Comparison of ENCODE assay signal across 13 mouse cellular contexts in genomic region chr10:127282620-127283215, GRCm38 (mm10). TPM values are rescaled to one million over a fixed set of nuclear protein-coding genes. Genes with fewer than 3 reads are reported as not detected.
DNase-seq lines count a peak whose midpoint lies in the region; ATAC-seq and TF ChIP-seq lines count a peak whose summit lies in the region.
"Had no signal": no experiment of that assay in that cellular context is flagged by ENCODE, and none has a peak within 500 bp of the region (broad histone marks: within the 10 kb centered on the region; RNA-seq: fewer than 3 reads in every experiment).

No protein-coding gene starts in this region.

- no peak for ATAC-seq in forebrain, postnatal 0 days
- ATAC-seq: lung, postnatal 0 days; Patski had no signal

- peaks cover 34% of the 10 kb centered on the region for H3K4me1 ChIP-seq in forebrain, embryonic 10.5 days
- H3K4me1 ChIP-seq in forebrain, postnatal 0 days (ENCODE audit: insufficient read depth), result peaks cover 11% of the 10 kb centered on the region; the same call in 1 of the 2 replicates
- H3K4me1 ChIP-seq in E14TG2a.4 (replicated peaks; ENCODE audit: low read depth, low read length) (peaks cover 83% of the 10 kb centered on the region), ES-E14 (ENCODE audit: control insufficient read depth in 2 of 2, insufficient read depth in 2 of 2, low read length in 2 of 2, poor library complexity in 1 of 2) (peaks cover 4 to 38% of the 10 kb centered on the region in 2 experiments)

- H3K9ac ChIP-seq in forebrain, postnatal 0 days, result no peak overlapping the region
- H3K9ac ChIP-seq in ES-E14 (ENCODE audit: insufficient read depth, low read depth, low read length, poor library complexity, severe bottlenecking), result peak overlapping the region; percentile 13; the same call in 1 of the 2 replicates

- WGBS in forebrain, embryonic 10.5 days, result 88% methylated on average over 13 of the region's 13 CpGs
- 81% methylated on average over 13 of the region's 13 CpGs for WGBS in forebrain, postnatal 0 days

- H3K27me3 ChIP-seq in forebrain, embryonic 10.5 days (ENCODE audit: poor library complexity, severe bottlenecking), result no peaks in the 10 kb centered on the region
- no peaks in the 10 kb centered on the region for H3K27me3 ChIP-seq in forebrain, postnatal 0 days (ENCODE audit: insufficient read depth, low read length)
- no peaks in the 10 kb centered on the region for H3K27me3 ChIP-seq in E14TG2a.4 (ENCODE audit: insufficient read depth, low read length)
- H3K27me3 ChIP-seq: Patski had no signal

- no peak for DNase-seq in forebrain, embryonic 10.5 days (ENCODE audit: extremely low spot score, low spot score)
- DNase-seq in forebrain, postnatal 0 days, result no peak
- peak; percentile 30 for DNase-seq in kidney, adult 11 months
- DNase-seq in kidney, adult 8-10 months, result no peak
- DNase-seq in ES-E14 (ENCODE audit: low read depth, low spot score), result no peak
- DNase-seq in left cerebral cortex, adult 8-10 months (ENCODE audit: low spot score in 2 of 2), result no peak
- DNase-seq: cerebellum, adult 18-20 months; embryo, embryonic 11 days; right cerebral cortex, postnatal 25 days; thymus, adult 18-20 months had no signal

- 0 out of 2 replicates have a peak overlapping the region, but pooled peaks have one; percentile 44 for H3K27ac ChIP-seq in forebrain, embryonic 10.5 days
- H3K27ac ChIP-seq in forebrain, postnatal 0 days (ENCODE audit: low read depth, low read length), result no peak overlapping the region
- H3K27ac ChIP-seq in ES-E14 (ENCODE audit: insufficient read depth, low read depth, low read length, poor library complexity, severe bottlenecking), result peak overlapping the region; percentile 40; the same call in 1 of the 2 replicates

- in situ Hi-C loops in ES-E14 (cut with MboI; ENCODE audit: low sequenced_read_pairs in 2 of 2, unreplicated experiment in 2 of 2), result no loop called here

- no peak overlapping the region for H3K4me3 ChIP-seq in forebrain, embryonic 10.5 days
- H3K4me3 ChIP-seq in forebrain, postnatal 0 days (ENCODE audit: low read depth, low read length), result no peak overlapping the region
- peak overlapping the region; percentile 51 for H3K4me3 ChIP-seq in E14TG2a.4 (replicated peaks; ENCODE audit: low read length)
- no peak overlapping the region for H3K4me3 ChIP-seq in ES-E14 (ENCODE audit: insufficient read depth in 1 of 2, low read depth in 1 of 2, low read length in 2 of 2, poor library complexity in 1 of 2, severe bottlenecking in 1 of 2)

- peaks cover 100% of the 10 kb centered on the region for H3K36me3 ChIP-seq in forebrain, embryonic 10.5 days (replicated peaks)
- peaks cover 82% of the 10 kb centered on the region for H3K36me3 ChIP-seq in forebrain, postnatal 0 days (ENCODE audit: insufficient read depth)
- peaks cover 99% of the 10 kb centered on the region for H3K36me3 ChIP-seq in E14TG2a.4 (ENCODE audit: insufficient read depth, low read length)
- H3K36me3 ChIP-seq in ES-E14 (ENCODE audit: control insufficient read depth, insufficient read depth, low read length, poor library complexity, severe bottlenecking), result peaks cover 66% of the 10 kb centered on the region

- no peak for TF ChIP-seq CTCF in forebrain, postnatal 0 days (IDR thresholded peaks at IDR 0.05; ENCODE audit: low read depth)
- TF ChIP-seq CTCF in E14TG2a.4 (conservative IDR thresholded peaks at IDR 0.05; ENCODE audit: low read length), result no peak

- H3K4me2 ChIP-seq in forebrain, postnatal 0 days (ENCODE audit: low read depth), result no peak overlapping the region

- H3K9me3 ChIP-seq in forebrain, embryonic 10.5 days, result no peaks in the 10 kb centered on the region
- no peaks in the 10 kb centered on the region for H3K9me3 ChIP-seq in forebrain, postnatal 0 days (ENCODE audit: low read length)
- H3K9me3 ChIP-seq in E14TG2a.4 (ENCODE audit: low read length) (no peaks in the 10 kb centered on the region), ES-E14 (ENCODE audit: control insufficient read depth, insufficient read depth, low read depth, low read length) (no peaks in the 10 kb centered on the region)

TF ChIP-seq in ES-E14, 5 proteins besides CTCF, POLR2A, EP300 and RAD21:
- no peak for TF ChIP-seq ZC3H11A (IDR thresholded peaks at IDR 0.05; ENCODE audit: borderline replicate concordance, low read depth, low read length)
- no peak for TF ChIP-seq ZNF384 (IDR thresholded peaks at IDR 0.05; ENCODE audit: low read depth, low read length)
- TF ChIP-seq HCFC1 (IDR thresholded peaks at IDR 0.05; ENCODE audit: borderline replicate concordance, insufficient read depth, low read length), result no peak
- no peak for TF ChIP-seq CHD2 (IDR thresholded peaks at IDR 0.05; ENCODE audit: low read depth, low read length)
- TF ChIP-seq MAFK (IDR thresholded peaks at IDR 0.05; ENCODE audit: insufficient read depth, low read depth, low read length), result no peak

RNA-seq across cellular contexts. Expression of gene Mbd6, which starts 6.1 kb away (rescaled TPM):
- 9.1 and 11.4 TPM in 2 replicates for polyA plus RNA-seq in forebrain, embryonic 10.5 days (2016; fragmentation: Nextera tagmentation; extraction: Ambion mirVana)
- total RNA-seq in forebrain, postnatal 0 days (2014; rRNA removed), result 5.9 and 9.4 TPM in 2 replicates
- 4.1 and 4.8 TPM in 2 replicates for polyA plus RNA-seq in forebrain, postnatal 0 days (2015; fragmentation: Nextera tagmentation; extraction: Ambion mirVana)
- total RNA-seq in ES-E14 (2012; rRNA removed), result 15.8 and 18.0 TPM in 2 replicates
- 10 to 100 TPM; 32.5 to 53.7 (median 44.4) TPM for total RNA-seq in left cerebral cortex, adult 8-10 months (2022)

RNA-seq across cellular contexts. Expression of gene Dctn2, which starts 16.6 kb away (rescaled TPM):
- polyA plus RNA-seq in forebrain, embryonic 10.5 days (2016; fragmentation: Nextera tagmentation; extraction: Ambion mirVana), result 192 and 206 TPM in 2 replicates
- 272 and 300 TPM in 2 replicates for total RNA-seq in forebrain, postnatal 0 days (2014; rRNA removed)
- polyA plus RNA-seq in forebrain, postnatal 0 days (2015; fragmentation: Nextera tagmentation; extraction: Ambion mirVana), result 332 and 343 TPM in 2 replicates
- total RNA-seq in ES-E14 (2012; rRNA removed), result 139 and 157 TPM in 2 replicates
- 100 to 1,000 TPM; 254 to 263 (median 254) TPM for total RNA-seq in left cerebral cortex, adult 8-10 months (2022)

RNA-seq across cellular contexts. Expression of gene Kif5a, which starts 19.6 kb away (rescaled TPM):
- polyA plus RNA-seq in forebrain, embryonic 10.5 days (2016; fragmentation: Nextera tagmentation; extraction: Ambion mirVana), result 6.6 and 7.9 TPM in 2 replicates
- 210 and 223 TPM in 2 replicates for total RNA-seq in forebrain, postnatal 0 days (2014; rRNA removed)
- 62.0 and 84.0 TPM in 2 replicates for polyA plus RNA-seq in forebrain, postnatal 0 days (2015; fragmentation: Nextera tagmentation; extraction: Ambion mirVana)
- 6.2 and 11.2 TPM in 2 replicates for total RNA-seq in ES-E14 (2012; rRNA removed)
- 1,000 to 10,000 TPM; 1,113 to 1,308 (median 1,238) TPM for total RNA-seq in left cerebral cortex, adult 8-10 months (2022)

RNA-seq across cellular contexts. Expression of gene Mars, which starts 28.9 kb away (rescaled TPM):
- 191 and 202 TPM in 2 replicates for polyA plus RNA-seq in forebrain, embryonic 10.5 days (2016; fragmentation: Nextera tagmentation; extraction: Ambion mirVana)
- total RNA-seq in forebrain, postnatal 0 days (2014; rRNA removed), result 86.4 and 94.4 TPM in 2 replicates
- polyA plus RNA-seq in forebrain, postnatal 0 days (2015; fragmentation: Nextera tagmentation; extraction: Ambion mirVana), result 95.9 and 98.6 TPM in 2 replicates
- 206 and 377 TPM in 2 replicates for total RNA-seq in ES-E14 (2012; rRNA removed)
- total RNA-seq in left cerebral cortex, adult 8-10 months (2022), result 10 to 100 TPM; 54.2 to 61.3 (median 56.8) TPM

RNA-seq across cellular contexts. Expression of gene Arhgap9, which starts 39.0 kb away (rescaled TPM):
- 1.5 and 1.7 TPM in 2 replicates for polyA plus RNA-seq in forebrain, embryonic 10.5 days (2016; fragmentation: Nextera tagmentation; extraction: Ambion mirVana)
- total RNA-seq in forebrain, postnatal 0 days (2014; rRNA removed), result 0.52 and 0.69 TPM in 2 replicates
- 0.81 and 0.99 TPM in 2 replicates for polyA plus RNA-seq in forebrain, postnatal 0 days (2015; fragmentation: Nextera tagmentation; extraction: Ambion mirVana)
- total RNA-seq in ES-E14 (2012; rRNA removed), result 2.6 and 5.1 TPM in 2 replicates
- 1 to 10 TPM in 2 of 4 experiments, under 1 TPM in 2; 0.74 to 2.6 (median 1.6) TPM for total RNA-seq in left cerebral cortex, adult 8-10 months (2022)
- polyA plus RNA-seq: Patski had no signal

Comparison
In these comparisons a context has a peak if more than half of its experiments do, and no peak if none do; other contexts are left out.
1. RNA of gene Kif5a, which starts 19.6 kb away (total RNA-seq): 1,113 to 1,308 TPM in left cerebral cortex, adult 8-10 months and 210 to 223 TPM in forebrain, postnatal 0 days; 6.2 to 11.2 TPM in ES-E14; every median in the first group is over 10 times any median in the second.